Mouse (Mus musculus) cerebellum, adult 2 months (tissue): Measurements from ENCODE around the gene Hnrnpll.

Experiments used
- CTCF ChIP-seq: fragments of 200-500 bp; IDR thresholded peaks from 2 replicates; pipeline ENCODE4 v1.5.1; 2011; ENCODE audit warnings: low read depth, mild to moderate bottlenecking, control low read depth, low read length, moderate library complexity, borderline replicate concordance; ENCODE audit not compliant: insufficient read depth
- POLR2A ChIP-seq: fragments of 200-500 bp; IDR thresholded peaks from 2 replicates; pipeline ENCODE4 v1.6.1; 2011; ENCODE audit warnings: low read length, control low read depth, borderline replicate concordance; ENCODE audit not compliant: insufficient read depth

GRCm38 (mm10) chr17:79982955-79983529 is 79.1 kb downstream of the Hnrnpll start:
- TF ChIP-seq CTCF, result no peak
- no peak for TF ChIP-seq POLR2A
